Mouse (Mus musculus) hindbrain, embryonic 15.5 days (tissue): ENCODE results near the gene Fam83d. TPM values are rescaled to one million over a fixed set of nuclear protein-coding genes. Genes with fewer than 3 reads are reported as not detected.

Experiments used
- ATAC-seq: fragments of 200-750 bp; cut with Nextera tagmentation; 2 replicates; pipeline ENCODE4 v1.8.0; 2017; ENCODE audit warnings: low read depth, moderate number of reproducible peaks, moderate TSS enrichment; ENCODE audit not compliant: low FRiP score
- H3K27ac ChIP-seq: fragments of 300-500 bp; sonication (generic); replicated peaks from 2 replicates; pipeline ENCODE4 v1.5.1; 2015; ENCODE audit warnings: mild to moderate bottlenecking, inconsistent platforms
- H3K27me3 ChIP-seq: fragments of 300-500 bp; sonication (generic); 2 replicates; pipeline ENCODE4 v1.6.1; 2015; ENCODE audit warnings: control low read depth, inconsistent platforms
- H3K36me3 ChIP-seq: fragments of 300-500 bp; sonication (generic); 2 replicates; pipeline ENCODE4 v1.6.1; 2015; ENCODE audit warnings: control low read depth, inconsistent platforms
- H3K4me1 ChIP-seq: fragments of 300-500 bp; sonication (generic); replicated peaks from 2 replicates; pipeline ENCODE4 v1.6.1; 2015; ENCODE audit warnings: control low read depth, inconsistent platforms
- H3K4me2 ChIP-seq: fragments of 300-500 bp; sonication (generic); 2 replicates; pipeline ENCODE4 v1.6.1; 2015; ENCODE audit warnings: moderate library complexity, mild to moderate bottlenecking, inconsistent platforms
- H3K4me3 ChIP-seq: fragments of 300-500 bp; sonication (generic); 2 replicates; pipeline ENCODE4 v1.5.1; 2015; ENCODE audit warnings: mild to moderate bottlenecking, inconsistent platforms
- H3K9ac ChIP-seq: fragments of 300-500 bp; sonication (generic); 2 replicates; pipeline ENCODE4 v1.6.1; 2015; ENCODE audit warnings: inconsistent platforms
- H3K9me3 ChIP-seq: fragments of 300-500 bp; sonication (generic); 2 replicates; pipeline ENCODE4 v1.6.1; 2016; ENCODE audit warnings: control low read depth, inconsistent platforms
- WGBS: fragments of 180-500 bp; shearing (Covaris S2); methylation state at CpG from one replicate; pipeline ENCODE4 v1.1.7; 2015; 5-methylcytosine and 5-hydroxymethylcytosine counted together
- microRNA-seq: library from miRNA; unstranded; fragments of <30 nt; microRNA quantifications from one replicate; pipeline ENCODE4, GENCODE M21; 2016
- polyA plus RNA-seq: library from polyadenylated mRNA; unstranded; fragments of >200 nt; fragmentation: Nextera tagmentation; extraction: Ambion mirVana; gene quantifications from 2 replicates; pipeline ENCODE4 v1.2.1, GENCODE M21; 2015

Fam83d gene
- polyA plus RNA-seq, 1 experiment from 2014 or later = 8.9 TPM

GRCm38 (mm10) chr2:158829746-158830145, 61.9 kb downstream of the Fam83d start:
- H3K36me3 ChIP-seq = peaks cover 20% of the 10 kb centered on the region; the same call in 1 of the 2 replicates
- WGBS = 74% methylated on average over 6 of the region's 6 CpGs
- no peak overlapping the region for H3K4me2 ChIP-seq
- H3K9me3 ChIP-seq = no peaks in the 10 kb centered on the region
- no peak overlapping the region for H3K4me3 ChIP-seq
- no peak for ATAC-seq
- no peak overlapping the region for H3K9ac ChIP-seq
- H3K27me3 ChIP-seq = no peaks in the 10 kb centered on the region
- no peak overlapping the region for H3K27ac ChIP-seq
- peaks cover 9% of the 10 kb centered on the region for H3K4me1 ChIP-seq

DNA sequence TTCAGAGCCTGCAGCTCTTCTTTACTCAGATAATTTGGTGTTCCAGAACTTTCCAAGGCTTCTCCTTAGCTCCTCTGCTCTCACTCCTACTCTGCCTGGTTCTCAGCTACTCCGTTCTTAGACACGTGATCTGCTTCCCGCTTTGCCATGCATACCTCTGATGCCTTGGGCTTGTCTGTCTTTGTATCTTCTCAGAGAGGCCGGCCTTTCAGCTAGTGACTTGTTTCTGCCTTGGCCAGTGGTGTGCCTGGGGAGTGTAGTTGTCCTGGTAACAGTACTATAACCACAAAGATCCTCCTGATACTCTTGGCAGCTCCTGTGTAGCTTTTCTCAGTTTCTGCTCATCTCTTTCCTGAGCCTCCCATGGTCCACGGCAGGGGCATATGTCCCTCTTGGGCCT, 65.3 kb downstream of the Fam83d start:
- H3K4me1 ChIP-seq = peaks cover 9% of the 10 kb centered on the region
- H3K27ac ChIP-seq = peak overlapping the region; percentile 40
- H3K36me3 ChIP-seq = peaks cover 16% of the 10 kb centered on the region; the same call in 1 of the 2 replicates
- H3K4me3 ChIP-seq = no peak overlapping the region
- H3K27me3 ChIP-seq = no peaks in the 10 kb centered on the region
- no peak overlapping the region for H3K9ac ChIP-seq
- ATAC-seq = peak; percentile 56; the same call in 1 of the 2 replicates
- no peaks in the 10 kb centered on the region for H3K9me3 ChIP-seq
- no peak overlapping the region for H3K4me2 ChIP-seq
- 54% methylated on average over 5 of the region's 5 CpGs for WGBS

GRCm38 (mm10) chr2:158833645-158834044, 65.8 kb downstream of the Fam83d start:
- no peak overlapping the region for H3K4me2 ChIP-seq
- peak overlapping the region; percentile 40 for H3K27ac ChIP-seq
- WGBS = 58% methylated on average over 2 of the region's 2 CpGs
- no peaks in the 10 kb centered on the region for H3K9me3 ChIP-seq
- no peaks in the 10 kb centered on the region for H3K27me3 ChIP-seq
- peaks cover 9% of the 10 kb centered on the region for H3K4me1 ChIP-seq
- peaks cover 12% of the 10 kb centered on the region; the same call in 1 of the 2 replicates for H3K36me3 ChIP-seq
- no peak for ATAC-seq
- no peak overlapping the region for H3K9ac ChIP-seq
- H3K4me3 ChIP-seq = no peak overlapping the region

Small RNA genes within 50 kb of the gene (microRNA-seq; reads per million reads assigned to microRNA genes)
- gene Gm26141 = not detected

Other genes starting within 250 kb of the Fam83d start
- 11.6 and 13.2 TPM in 2 replicates for gene Slc32a1, start 157.3 kb upstream of the Fam83d start, polyA plus RNA-seq
- gene Actr5, start 143.2 kb upstream of the Fam83d start, polyA plus RNA-seq = 12.0 and 13.1 TPM in 2 replicates
- 22.1 and 23.4 TPM in 2 replicates for gene Ppp1r16b, start 102.7 kb upstream of the Fam83d start, polyA plus RNA-seq
- 12.2 TPM in 2 replicates for gene Dhx35, start 26.7 kb downstream of the Fam83d start, polyA plus RNA-seq